In genomic region chr3:96937606-96938005, GRCm38 (mm10) we compare ENCODE assay signal across 10 mouse cellular contexts. TPM values are rescaled to one million over a fixed set of nuclear protein-coding genes. Genes with fewer than 3 reads are reported as not detected.
A peak's percentile ranks its signal among the peaks of the same experiment; 100 is the strongest.
DNase-seq lines count a peak whose midpoint lies in the region; ATAC-seq and TF ChIP-seq lines count a peak whose summit lies in the region.
"Had no signal": no experiment of that assay in that cellular context is flagged by ENCODE, and none has a peak within 500 bp of the region (broad histone marks: within the 10 kb centered on the region; RNA-seq: fewer than 3 reads in every experiment).

No protein-coding gene starts in this region.

- H3K4me3 ChIP-seq in kidney, embryonic 15.5 days (replicated peaks) = no peak overlapping the region
- no peak overlapping the region for H3K4me3 ChIP-seq in kidney, adult 2 months (ENCODE audit: insufficient read depth, low read depth, low read length)
- no peak overlapping the region for H3K4me3 ChIP-seq in intestine, embryonic 15.5 days (replicated peaks)

- no peak for DNase-seq in kidney, adult 2 months
- DNase-seq in brain, embryonic 18.5 days (ENCODE audit: low read depth, low spot score) = peak; percentile 37
- peak; percentile 35 for DNase-seq in neural tube, embryonic 10.5 days (ENCODE audit: extremely low spot score, low spot score)
- no peak for DNase-seq in Muller cell, postnatal 12 days (ENCODE audit: inconsistent ontology term)
- DNase-seq in adrenal gland, postnatal 25 days = no peak
- DNase-seq in gastrocnemius, postnatal 10 days = no peak

- peaks cover 4% of the 10 kb centered on the region; the same call in 1 of the 2 replicates for H3K27me3 ChIP-seq in kidney, embryonic 15.5 days
- no peaks in the 10 kb centered on the region for H3K27me3 ChIP-seq in kidney, adult 2 months (replicated peaks; ENCODE audit: control insufficient read depth, insufficient read depth, low read length)
- 0 out of 2 replicates have a peak, but pooled peaks cover 5% of the 10 kb centered on the region for H3K27me3 ChIP-seq in intestine, embryonic 15.5 days (replicated peaks)

- TF ChIP-seq CTCF in kidney, adult 2 months (conservative IDR thresholded peaks at IDR 0.05; ENCODE audit: insufficient read depth, insufficient read length, low read depth, low read length) = no peak

- no peaks in the 10 kb centered on the region for H3K36me3 ChIP-seq in kidney, embryonic 15.5 days
- no peaks in the 10 kb centered on the region for H3K36me3 ChIP-seq in kidney, adult 2 months (ENCODE audit: control insufficient read depth, insufficient read depth, low read length)
- no peaks in the 10 kb centered on the region for H3K36me3 ChIP-seq in intestine, embryonic 15.5 days

- no peak overlapping the region for H3K4me2 ChIP-seq in kidney, embryonic 15.5 days
- no peak overlapping the region for H3K4me2 ChIP-seq in intestine, embryonic 15.5 days (replicated peaks)

- H3K9me3 ChIP-seq in kidney, embryonic 15.5 days (replicated peaks) = no peaks in the 10 kb centered on the region
- H3K9me3 ChIP-seq in intestine, embryonic 15.5 days = no peaks in the 10 kb centered on the region

- WGBS in kidney, embryonic 15.5 days = 24% methylated on average over 5 of the region's 5 CpGs
- 38% methylated on average over 5 of the region's 5 CpGs for WGBS in kidney, adult 2 months
- 16% methylated on average over 5 of the region's 5 CpGs for WGBS in intestine, embryonic 15.5 days

- no peak overlapping the region for H3K27ac ChIP-seq in kidney, embryonic 15.5 days
- H3K27ac ChIP-seq in kidney, adult 2 months (ENCODE audit: insufficient read depth, low read depth, low read length) = no peak overlapping the region
- H3K27ac ChIP-seq in intestine, embryonic 15.5 days = no peak overlapping the region
- H3K27ac ChIP-seq: macrophage had no signal

- no peak overlapping the region for H3K9ac ChIP-seq in kidney, embryonic 15.5 days
- H3K9ac ChIP-seq in intestine, embryonic 15.5 days = no peak overlapping the region

- ATAC-seq in kidney, embryonic 15.5 days (replicated peaks; ENCODE audit: low FRiP score) = 0 out of 2 replicates have a peak, but pooled peaks have one; percentile 49
- peak; percentile 44; the same call in 1 of the 2 replicates for ATAC-seq in intestine, embryonic 15.5 days

- H3K4me1 ChIP-seq in kidney, embryonic 15.5 days = peaks cover 18% of the 10 kb centered on the region
- H3K4me1 ChIP-seq in kidney, adult 2 months (ENCODE audit: control insufficient read depth, insufficient read depth, low read length) = no peaks in the 10 kb centered on the region
- H3K4me1 ChIP-seq in intestine, embryonic 15.5 days (replicated peaks) = peaks cover 5% of the 10 kb centered on the region; the same call in 1 of the 2 replicates

- TF ChIP-seq POLR2A in kidney, adult 2 months (IDR thresholded peaks at IDR 0.05; ENCODE audit: low read depth, low read length) = no peak

RNA-seq across cellular contexts. Expression of gene Gja8, which starts 11.8 kb away (rescaled TPM):
- polyA plus RNA-seq in kidney, embryonic 15.5 days (2015; fragmentation: Nextera tagmentation; extraction: Ambion mirVana) = 0.09 and 0.18 TPM in 2 replicates
- polyA plus RNA-seq in kidney, adult 2 months (2012; rRNA removed) = 0.01 TPM in 1 of 2 replicates, not detected in the other
- 0.01 and 0.03 TPM in 2 replicates for polyA plus RNA-seq in intestine, embryonic 15.5 days (2015; fragmentation: Nextera tagmentation; extraction: Ambion mirVana)
- not detected in 2 replicates for total RNA-seq in adrenal gland, postnatal 25 days (2021)
- total RNA-seq in gastrocnemius, postnatal 10 days (2021) = not detected
- polyA plus RNA-seq: frontal cortex, adult 2 months; macrophage had no signal

RNA-seq across cellular contexts. Expression of gene Gpr89, which starts 32.5 kb away (rescaled TPM):
- polyA plus RNA-seq in kidney, embryonic 15.5 days (2015; fragmentation: Nextera tagmentation; extraction: Ambion mirVana) = 44.0 and 44.2 TPM in 2 replicates
- 28.9 and 33.6 TPM in 2 replicates for polyA plus RNA-seq in kidney, adult 2 months (2012; rRNA removed)
- polyA plus RNA-seq in intestine, embryonic 15.5 days (2015; fragmentation: Nextera tagmentation; extraction: Ambion mirVana) = 74.3 and 75.0 TPM in 2 replicates
- 25.6 and 35.8 TPM in 2 replicates for total RNA-seq in adrenal gland, postnatal 25 days (2021)
- 10 to 100 TPM; 19.7 to 19.8 TPM for total RNA-seq in gastrocnemius, postnatal 10 days (2021)

RNA-seq across cellular contexts. Expression of gene Gja5, which starts 33.1 kb away (rescaled TPM):
- polyA plus RNA-seq in kidney, embryonic 15.5 days (2015; fragmentation: Nextera tagmentation; extraction: Ambion mirVana) = 24.3 and 25.1 TPM in 2 replicates
- polyA plus RNA-seq in kidney, adult 2 months (2012; rRNA removed) = 8.2 and 8.7 TPM in 2 replicates
- polyA plus RNA-seq in intestine, embryonic 15.5 days (2015; fragmentation: Nextera tagmentation; extraction: Ambion mirVana) = 14.8 and 16.4 TPM in 2 replicates
- total RNA-seq in adrenal gland, postnatal 25 days (2021) = 1.2 TPM in 2 replicates
- 1 to 10 TPM; 2.7 to 4.2 TPM for total RNA-seq in gastrocnemius, postnatal 10 days (2021)
- polyA plus RNA-seq: macrophage had no signal

Comparison
In these comparisons a context has a peak if more than half of its experiments do, and no peak if none do; other contexts are left out.
1. DNase-seq: peak in brain, embryonic 18.5 days (single experiment) and neural tube, embryonic 10.5 days (single experiment); none in kidney, adult 2 months (single experiment), Muller cell, postnatal 12 days (single experiment), adrenal gland, postnatal 25 days (single experiment) and gastrocnemius, postnatal 10 days (single experiment).